Mouse (Mus musculus): ENCODE results near the gene Tmem41a. TPM values are rescaled to one million over a fixed set of nuclear protein-coding genes. Genes with fewer than 3 reads are reported as not detected.

Tmem41a gene
- polyA plus RNA-seq, 1 experiment from 2014 or later, result 17.9 TPM

GRCm38 (mm10) chr16:21986191-21986590 is 38.8 kb upstream of the Tmem41a start:
- no peaks in the 10 kb centered on the region for H3K36me3 ChIP-seq (replicated peaks; ENCODE audit: insufficient read depth, low read length)
- TF ChIP-seq EP300 (IDR thresholded peaks at IDR 0.05; ENCODE audit: low read depth) (no peak), CTCF (IDR thresholded peaks at IDR 0.05; ENCODE audit: low read depth) (no peak)
- WGBS (ENCODE audit: insufficient replicate concordance), result 48% methylated on average over 3 of the region's 3 CpGs
- no peak for ATAC-seq
- no peak overlapping the region for H3K27ac ChIP-seq (ENCODE audit: low read depth)
- no peak overlapping the region for H3K4me2 ChIP-seq (ENCODE audit: low read depth, low read length)
- no peak overlapping the region for H3K4me3 ChIP-seq (ENCODE audit: low read depth, low read length)
- no peaks in the 10 kb centered on the region for H3K4me1 ChIP-seq (ENCODE audit: insufficient read depth)
- DNase-seq, result no peak
- H3K9me3 ChIP-seq (ENCODE audit: low read length), result no peaks in the 10 kb centered on the region
- no peaks in the 10 kb centered on the region for H3K27me3 ChIP-seq (ENCODE audit: insufficient read depth, low read length)
- H3K9ac ChIP-seq (replicated peaks), result no peak overlapping the region

DNA sequence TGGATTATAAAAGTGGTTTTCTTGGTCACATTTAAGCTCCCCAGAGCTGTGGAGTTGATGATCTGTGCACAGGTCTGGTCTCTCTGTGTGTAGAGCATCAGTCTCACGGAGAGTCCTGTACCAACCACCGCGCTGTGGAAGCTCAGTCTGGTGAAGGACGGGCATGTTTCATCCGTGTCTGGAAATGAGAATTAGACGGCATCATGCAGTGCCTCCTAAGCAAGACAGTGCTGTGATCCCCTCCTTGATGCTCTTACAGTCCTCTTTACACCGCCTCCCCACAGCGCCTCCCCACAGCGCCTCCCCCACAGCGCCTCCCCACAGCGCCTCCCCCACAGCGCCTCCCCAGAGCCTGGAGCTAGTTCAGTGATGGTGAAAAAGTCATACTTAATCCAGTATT is 36.7 kb upstream of the Tmem41a start:
- H3K4me1 ChIP-seq (ENCODE audit: insufficient read depth), result no peaks in the 10 kb centered on the region
- no peaks in the 10 kb centered on the region for H3K36me3 ChIP-seq (replicated peaks; ENCODE audit: insufficient read depth, low read length)
- H3K9ac ChIP-seq (replicated peaks), result no peak overlapping the region
- H3K4me2 ChIP-seq (ENCODE audit: low read depth, low read length), result no peak overlapping the region
- no peak for TF ChIP-seq EP300 (IDR thresholded peaks at IDR 0.05; ENCODE audit: low read depth)
- TF ChIP-seq CTCF (IDR thresholded peaks at IDR 0.05; ENCODE audit: low read depth), result no peak
- ATAC-seq (no peak), DNase-seq (no peak)
- no peaks in the 10 kb centered on the region for H3K9me3 ChIP-seq (ENCODE audit: low read length)
- H3K27me3 ChIP-seq (ENCODE audit: insufficient read depth, low read length), result no peaks in the 10 kb centered on the region
- 94% methylated on average over 12 of the region's 12 CpGs for WGBS (ENCODE audit: insufficient replicate concordance)
- no peak overlapping the region for H3K4me3 ChIP-seq (ENCODE audit: low read depth, low read length)
- H3K27ac ChIP-seq (ENCODE audit: low read depth), result no peak overlapping the region

- DNase-seq (no peak), ATAC-seq (no peak)
- H3K9me3 ChIP-seq (ENCODE audit: low read length), result no peaks in the 10 kb centered on the region
- 87% methylated on average over 4 of the region's 4 CpGs for WGBS (ENCODE audit: insufficient replicate concordance)
- TF ChIP-seq CTCF (IDR thresholded peaks at IDR 0.05; ENCODE audit: low read depth) (no peak), EP300 (IDR thresholded peaks at IDR 0.05; ENCODE audit: low read depth) (no peak)
- H3K4me3 ChIP-seq (ENCODE audit: low read depth, low read length), result no peak overlapping the region
- H3K27me3 ChIP-seq (ENCODE audit: insufficient read depth, low read length), result no peaks in the 10 kb centered on the region
- no peak overlapping the region for H3K4me2 ChIP-seq (ENCODE audit: low read depth, low read length)
- no peak overlapping the region for H3K27ac ChIP-seq (ENCODE audit: low read depth)
- no peaks in the 10 kb centered on the region for H3K36me3 ChIP-seq (replicated peaks; ENCODE audit: insufficient read depth, low read length)
- H3K4me1 ChIP-seq (ENCODE audit: insufficient read depth), result no peaks in the 10 kb centered on the region
- H3K9ac ChIP-seq (replicated peaks), result no peak overlapping the region
Observed at GRCm38 (mm10) chr16:21983581-21983980, 36.2 kb upstream of the Tmem41a start.

- WGBS (ENCODE audit: insufficient replicate concordance), result 83% methylated on average over 9 of the region's 9 CpGs
- Histone ChIP-seq H3K9ac (replicated peaks) (no peak overlapping the region), H3K9me3 (ENCODE audit: low read length) (no peaks in the 10 kb centered on the region), H3K4me1 (ENCODE audit: insufficient read depth) (no peaks in the 10 kb centered on the region), H3K4me3 (ENCODE audit: low read depth, low read length) (no peak overlapping the region), H3K36me3 (replicated peaks; ENCODE audit: insufficient read depth, low read length) (no peaks in the 10 kb centered on the region), H3K27ac (ENCODE audit: low read depth) (no peak overlapping the region), H3K27me3 (ENCODE audit: insufficient read depth, low read length) (no peaks in the 10 kb centered on the region), H3K4me2 (ENCODE audit: low read depth, low read length) (no peak overlapping the region)
- DNase-seq, result no peak
- no peak for ATAC-seq
- TF ChIP-seq CTCF (IDR thresholded peaks at IDR 0.05; ENCODE audit: low read depth) (no peak), EP300 (IDR thresholded peaks at IDR 0.05; ENCODE audit: low read depth) (no peak)
Observed at GRCm38 (mm10) chr16:21983146-21983545, 35.8 kb upstream of the Tmem41a start.

DNA sequence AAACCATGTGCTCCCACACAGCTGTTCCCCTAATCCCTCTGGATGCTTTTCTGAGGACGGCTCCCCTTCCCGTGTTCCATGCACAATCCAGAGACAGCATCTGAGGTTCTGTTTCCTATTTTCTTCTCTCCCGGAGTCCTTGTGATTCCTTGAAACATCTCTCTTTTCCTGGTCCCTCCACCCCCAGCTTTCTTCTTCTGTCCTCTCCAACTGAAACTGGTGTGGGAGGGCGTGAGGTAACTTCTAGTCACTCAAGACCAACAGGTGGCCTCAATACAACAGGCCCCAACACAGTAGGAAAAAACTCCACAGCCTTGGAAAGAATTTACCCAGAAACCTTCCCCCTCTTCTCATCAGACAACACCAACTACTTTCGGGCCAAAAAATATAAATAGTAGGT is 30.0 kb upstream of the Tmem41a start:
- Histone ChIP-seq H3K27me3 (ENCODE audit: insufficient read depth, low read length) (0 out of 2 replicates have a peak, but pooled peaks cover 5% of the 10 kb centered on the region), H3K9me3 (ENCODE audit: low read length) (no peaks in the 10 kb centered on the region), H3K4me3 (ENCODE audit: low read depth, low read length) (no peak overlapping the region), H3K27ac (ENCODE audit: low read depth) (no peak overlapping the region), H3K4me1 (ENCODE audit: insufficient read depth) (no peaks in the 10 kb centered on the region), H3K36me3 (replicated peaks; ENCODE audit: insufficient read depth, low read length) (no peaks in the 10 kb centered on the region), H3K4me2 (ENCODE audit: low read depth, low read length) (no peak overlapping the region), H3K9ac (replicated peaks) (no peak overlapping the region)
- 72% methylated on average over 5 of the region's 5 CpGs for WGBS (ENCODE audit: insufficient replicate concordance)
- TF ChIP-seq CTCF (IDR thresholded peaks at IDR 0.05; ENCODE audit: low read depth) (no peak), EP300 (IDR thresholded peaks at IDR 0.05; ENCODE audit: low read depth) (no peak)
- no peak for DNase-seq
- no peak for ATAC-seq

- no peaks in the 10 kb centered on the region for H3K4me1 ChIP-seq (ENCODE audit: insufficient read depth)
- TF ChIP-seq CTCF (IDR thresholded peaks at IDR 0.05; ENCODE audit: low read depth), result no peak
- no peak for TF ChIP-seq EP300 (IDR thresholded peaks at IDR 0.05; ENCODE audit: low read depth)
Observed at GRCm38 (mm10) chr16:21976203-21976602, 28.9 kb upstream of the Tmem41a start.

GRCm38 (mm10) chr16:21971446-21971845 is 24.1 kb upstream of the Tmem41a start:
- TF ChIP-seq EP300 (IDR thresholded peaks at IDR 0.05; ENCODE audit: low read depth), result no peak
- TF ChIP-seq CTCF (IDR thresholded peaks at IDR 0.05; ENCODE audit: low read depth), result no peak

More at GRCm38 (mm10) chr16:21976203-21976602, 28.9 kb upstream of the Tmem41a start:
- ATAC-seq (no peak), DNase-seq (no peak)
- Histone ChIP-seq H3K36me3 (replicated peaks; ENCODE audit: insufficient read depth, low read length) (no peaks in the 10 kb centered on the region), H3K4me3 (ENCODE audit: low read depth, low read length) (no peak overlapping the region), H3K9ac (replicated peaks) (no peak overlapping the region), H3K9me3 (ENCODE audit: low read length) (no peaks in the 10 kb centered on the region), H3K4me2 (ENCODE audit: low read depth, low read length) (no peak overlapping the region), H3K27ac (ENCODE audit: low read depth) (no peak overlapping the region), H3K27me3 (ENCODE audit: insufficient read depth, low read length) (0 out of 2 replicates have a peak, but pooled peaks cover 5% of the 10 kb centered on the region)
- WGBS (ENCODE audit: insufficient replicate concordance), result 8% methylated on average over 16 of the region's 16 CpGs

More at GRCm38 (mm10) chr16:21971446-21971845, 24.1 kb upstream of the Tmem41a start:
- DNase-seq (no peak), ATAC-seq (no peak)
- Histone ChIP-seq H3K36me3 (replicated peaks; ENCODE audit: insufficient read depth, low read length) (no peaks in the 10 kb centered on the region), H3K9ac (replicated peaks) (no peak overlapping the region), H3K4me1 (ENCODE audit: insufficient read depth) (no peaks in the 10 kb centered on the region), H3K9me3 (ENCODE audit: low read length) (no peaks in the 10 kb centered on the region), H3K27me3 (ENCODE audit: insufficient read depth, low read length) (0 out of 2 replicates have a peak, but pooled peaks cover 5% of the 10 kb centered on the region), H3K27ac (ENCODE audit: low read depth) (no peak overlapping the region), H3K4me3 (ENCODE audit: low read depth, low read length) (no peak overlapping the region), H3K4me2 (ENCODE audit: low read depth, low read length) (no peak overlapping the region)
- 82% methylated on average over 4 of the region's 4 CpGs for WGBS (ENCODE audit: insufficient replicate concordance)
